Mouse (Mus musculus) natural killer cell, adult 2 months (primary cell): ENCODE results near the gene Ttc3.

ENCODE experiments used
- DNase-seq, 2 experiments: peaks; one replicate each; pipeline ENCODE4 v3.0.0; 2022; ENCODE audit warnings: low spot score in 2 of 2

The Ttc3 gene

DNA sequence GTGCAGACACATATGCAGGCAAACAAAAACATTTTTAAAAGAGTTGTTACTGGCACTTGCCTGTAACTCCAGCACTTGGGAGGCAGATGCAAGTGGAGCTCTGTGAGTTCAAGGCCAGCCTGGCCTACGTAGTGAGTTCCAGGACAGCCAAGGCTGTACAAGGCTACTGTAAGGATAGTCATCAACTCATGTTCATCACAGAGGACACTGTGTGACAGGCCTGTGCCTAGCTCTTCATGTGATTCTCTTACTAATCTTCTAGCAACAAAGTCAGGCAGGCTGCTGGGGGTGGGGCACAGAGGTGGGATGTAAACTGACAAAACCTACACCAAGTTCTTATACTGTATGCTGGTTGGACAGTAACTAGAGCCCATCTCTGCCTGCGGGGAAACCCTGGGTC is 136.7 kb downstream of the Ttc3 start:
- DNase-seq, result no peak

DNA sequence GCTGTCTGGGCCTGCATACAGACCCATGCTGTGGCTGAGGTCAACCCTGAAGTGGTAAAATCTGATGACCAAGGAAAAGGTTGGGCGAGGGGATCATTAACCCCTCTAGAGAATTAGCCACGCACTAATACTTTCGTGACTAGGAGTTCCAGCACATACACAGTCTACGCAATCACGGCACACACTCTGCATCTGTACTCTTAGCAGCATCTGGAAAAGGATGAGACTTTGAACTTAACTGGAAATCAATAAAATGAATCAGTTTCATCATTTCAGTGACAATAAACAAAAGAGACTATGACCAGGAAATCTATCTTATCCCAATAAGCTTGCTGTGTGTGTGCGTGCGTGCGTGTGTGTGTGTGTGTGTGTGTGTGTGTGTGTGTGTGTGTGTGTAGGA is 138.4 kb downstream of the Ttc3 start:
- DNase-seq, result no peak

DNA sequence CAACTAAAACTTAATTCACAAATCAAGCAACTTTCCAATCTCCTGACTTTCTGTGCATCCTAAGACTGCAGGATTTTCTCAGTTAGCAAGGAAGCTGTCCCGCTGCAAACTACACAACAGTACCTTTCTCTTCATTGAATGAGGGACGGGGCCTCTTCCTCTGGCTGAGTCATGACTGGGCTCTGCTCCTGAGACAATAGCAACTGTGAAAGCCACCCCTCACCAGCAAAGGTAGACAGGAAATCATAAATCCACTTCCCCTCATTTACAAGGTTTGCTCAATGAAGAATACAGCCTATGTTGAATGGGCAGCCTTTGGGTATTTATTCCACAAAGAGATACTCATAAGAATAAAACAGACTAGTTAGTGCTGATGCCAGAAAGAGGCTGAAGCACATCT is 139.6 kb downstream of the Ttc3 start:
- DNase-seq, result peak in 1 of 2 experiments; percentile 11

DNA sequence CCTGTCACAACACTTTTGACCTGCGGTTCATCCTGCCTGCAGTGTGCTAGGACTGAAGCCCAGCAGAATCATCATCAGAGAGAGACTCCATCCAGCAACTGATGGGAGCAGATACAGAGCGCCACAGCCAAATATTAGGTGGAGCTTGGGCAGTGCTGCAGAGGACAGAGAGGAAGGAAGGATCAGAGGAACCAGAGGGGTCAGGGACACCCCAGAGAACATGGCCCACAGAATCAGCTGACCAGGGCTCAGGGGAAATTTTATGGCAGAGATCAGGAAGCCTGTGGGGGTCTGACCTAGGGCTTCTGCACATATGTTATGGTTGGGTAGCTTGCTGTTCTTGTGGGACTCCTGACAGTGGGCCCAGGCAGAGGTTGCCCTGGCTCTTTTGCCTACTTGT is 147.2 kb downstream of the Ttc3 start:
- DNase-seq, result no peak
